Mouse (Mus musculus) lung, adult 2 months (tissue): ENCODE data around the gene Limch1.

Source experiments
- CTCF ChIP-seq: fragments of 200-500 bp; IDR thresholded peaks from 2 replicates; pipeline ENCODE4 v1.5.1; 2011; ENCODE audit warnings: mild to moderate bottlenecking, low read length, control low read depth; ENCODE audit not compliant: insufficient read depth
- POLR2A ChIP-seq: fragments of 200-500 bp; IDR thresholded peaks from 2 replicates; pipeline ENCODE4 v1.6.1; 2011; ENCODE audit warnings: low read depth, mild to moderate bottlenecking, control low read depth, low read length, borderline replicate concordance; ENCODE audit errors: extremely low read depth

DNA sequence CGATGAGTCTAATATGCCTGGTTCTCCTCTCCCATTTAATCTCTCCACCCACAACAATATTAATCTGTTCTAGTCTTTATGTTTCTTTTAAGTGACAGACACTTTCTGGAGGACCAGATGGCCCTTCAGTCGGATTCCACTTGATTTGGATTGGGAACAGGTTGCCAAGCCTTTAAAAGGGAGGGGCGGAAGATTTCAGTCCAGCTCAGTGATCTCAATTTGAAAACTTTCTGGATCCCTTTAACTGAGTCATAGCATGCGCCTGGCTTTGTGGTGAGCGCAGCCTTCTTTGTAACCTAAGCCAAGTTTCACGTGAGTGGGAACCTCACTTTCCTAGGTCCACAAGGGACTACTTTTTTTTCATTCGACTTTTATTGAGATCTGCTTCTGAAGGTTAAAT lies 5.0 kb downstream of the Limch1 start:
- TF ChIP-seq POLR2A, result no peak
- no peak for TF ChIP-seq CTCF
